Mouse (Mus musculus): ENCODE data around the gene Heatr5b. TPM values are rescaled to one million over a fixed set of nuclear protein-coding genes. Genes with fewer than 3 reads are reported as not detected.
"Not testable (repeated sequence)": the region's sequence is repeated elsewhere in the genome, so short reads cannot be mapped to it uniquely, and the experiment has no call there.

Gene Heatr5b
- polyA plus RNA-seq, 1 experiment from 2014 or later = 14.2 TPM

DNA sequence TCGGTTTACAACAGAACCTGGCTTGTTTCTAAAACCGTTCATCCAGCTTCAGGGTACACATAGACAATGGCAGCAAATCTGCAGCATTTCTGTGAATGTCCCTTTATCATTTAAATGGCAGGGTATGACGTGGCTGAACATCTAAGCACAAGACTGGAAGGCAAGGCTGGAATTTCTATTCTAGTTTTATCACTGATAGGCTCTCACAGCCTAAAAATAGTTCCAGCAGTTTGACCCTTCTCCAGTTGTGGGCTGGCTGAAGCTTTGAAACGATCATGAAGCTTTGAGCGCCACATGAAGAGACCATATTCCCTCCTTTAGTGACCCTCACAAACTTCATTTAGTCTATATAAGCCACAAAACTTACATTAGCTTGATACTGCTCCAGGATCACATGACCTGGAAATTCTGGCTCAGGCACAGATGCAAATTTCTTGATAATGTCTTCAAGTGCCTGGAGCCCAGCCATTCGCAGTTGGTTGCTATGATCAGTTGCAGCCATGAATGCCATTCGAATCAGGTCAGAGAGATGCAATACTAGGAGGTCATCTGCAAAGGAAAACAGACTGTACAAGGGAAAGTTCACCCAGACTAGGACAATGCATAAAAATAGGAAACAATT lies 44.0 kb downstream of the Heatr5b start:
- DNase-seq (ENCODE audit: low spot score) (no peak), ATAC-seq (replicated peaks; ENCODE audit: insufficient number of reproducible peaks, low FRiP score, low TSS enrichment, low read depth) (no peak)
- H3K36me3 ChIP-seq (replicated peaks; ENCODE audit: control insufficient read depth, insufficient read depth, low read depth, low read length) = no peaks in the 10 kb centered on the region; the same call in none of the 2 replicates
- 91% methylated on average over 7 of the region's 7 CpGs for WGBS
- no peak overlapping the region for H3K4me2 ChIP-seq (ENCODE audit: low read depth, low read length)
- no peak overlapping the region for H3K9ac ChIP-seq (replicated peaks; ENCODE audit: low read length)
- no peak overlapping the region for H3K4me3 ChIP-seq (ENCODE audit: low read depth, low read length)
- no peaks in the 10 kb centered on the region for H3K9me3 ChIP-seq (replicated peaks; ENCODE audit: control insufficient read depth, low read length)
- H3K27me3 ChIP-seq (ENCODE audit: control insufficient read depth, insufficient read depth, low read length) = no peaks in the 10 kb centered on the region
- H3K4me1 ChIP-seq (ENCODE audit: control insufficient read depth, insufficient read depth, low read length) = no peaks in the 10 kb centered on the region
- no peak overlapping the region for H3K27ac ChIP-seq (replicated peaks; ENCODE audit: low read depth, low read length)

DNA sequence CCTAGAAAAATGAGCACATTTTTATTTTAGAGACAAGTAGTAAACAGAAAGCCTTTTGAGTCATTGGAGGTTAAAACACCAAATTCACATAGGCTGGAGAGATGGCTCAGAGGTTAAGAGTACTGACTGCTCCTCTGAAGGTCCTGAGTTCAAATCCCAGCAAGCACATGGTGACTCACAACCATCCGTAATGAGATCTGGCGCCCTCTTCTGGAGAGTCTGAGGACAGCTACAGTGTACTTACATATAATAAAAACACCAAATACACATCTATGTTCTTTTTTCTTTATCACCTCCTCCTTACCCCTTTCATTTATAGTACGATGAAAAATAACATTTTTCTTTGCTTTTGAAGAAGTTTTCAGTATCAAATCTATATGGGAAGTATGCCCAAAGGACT lies 46.9 kb downstream of the Heatr5b start:
- WGBS = 69% methylated on average over 3 of the region's 3 CpGs
- H3K4me1 ChIP-seq (ENCODE audit: control insufficient read depth, insufficient read depth, low read length); H3K27me3 ChIP-seq (ENCODE audit: control insufficient read depth, insufficient read depth, low read length); DNase-seq (ENCODE audit: low spot score); H3K9ac ChIP-seq (replicated peaks; ENCODE audit: low read length); ATAC-seq (replicated peaks; ENCODE audit: insufficient number of reproducible peaks, low FRiP score, low TSS enrichment, low read depth); H3K4me3 ChIP-seq (ENCODE audit: low read depth, low read length); H3K36me3 ChIP-seq (replicated peaks; ENCODE audit: control insufficient read depth, insufficient read depth, low read depth, low read length); H3K27ac ChIP-seq (replicated peaks; ENCODE audit: low read depth, low read length); H3K4me2 ChIP-seq (ENCODE audit: low read depth, low read length); H3K9me3 ChIP-seq (replicated peaks; ENCODE audit: control insufficient read depth, low read length): not testable (repeated sequence)

GRCm38 (mm10) chr17:78778765-78779164 lies 56.4 kb downstream of the Heatr5b start:
- no peaks in the 10 kb centered on the region for H3K27me3 ChIP-seq (ENCODE audit: control insufficient read depth, insufficient read depth, low read length)
- H3K9me3 ChIP-seq (replicated peaks; ENCODE audit: control insufficient read depth, low read length) = no peaks in the 10 kb centered on the region
- ATAC-seq (replicated peaks; ENCODE audit: insufficient number of reproducible peaks, low FRiP score, low TSS enrichment, low read depth) = no peak
- H3K27ac ChIP-seq (replicated peaks; ENCODE audit: low read depth, low read length) = no peak overlapping the region
- DNase-seq (ENCODE audit: low spot score) = no peak
- no peak overlapping the region for H3K9ac ChIP-seq (replicated peaks; ENCODE audit: low read length)
- 82% methylated on average over 1 of the region's 1 CpGs for WGBS
- H3K4me3 ChIP-seq (ENCODE audit: low read depth, low read length) = no peak overlapping the region
- no peak overlapping the region for H3K4me2 ChIP-seq (ENCODE audit: low read depth, low read length)
- no peaks in the 10 kb centered on the region for H3K4me1 ChIP-seq (ENCODE audit: control insufficient read depth, insufficient read depth, low read length)
- H3K36me3 ChIP-seq (replicated peaks; ENCODE audit: control insufficient read depth, insufficient read depth, low read depth, low read length) = no peaks in the 10 kb centered on the region

DNA sequence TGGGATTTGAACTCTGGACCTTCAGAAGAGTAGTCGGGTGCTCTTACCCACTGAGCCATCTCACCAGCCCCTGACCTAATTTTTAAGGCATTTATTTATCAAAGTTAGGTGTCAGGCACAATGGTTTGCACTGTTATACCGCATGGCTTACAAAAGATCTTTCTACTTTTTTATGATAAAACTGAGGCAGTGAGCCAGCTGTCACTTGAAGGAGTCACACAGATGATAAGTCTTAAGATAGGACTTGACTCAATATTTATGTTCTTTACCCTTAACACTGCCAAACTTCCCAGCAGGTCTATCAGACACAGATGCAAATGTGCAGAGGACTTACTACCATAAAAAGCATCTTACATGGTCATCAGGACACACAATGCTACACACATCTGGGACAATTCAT lies 62.8 kb downstream of the Heatr5b start:
- Histone ChIP-seq H3K9ac (replicated peaks; ENCODE audit: low read length) (no peak overlapping the region), H3K4me3 (ENCODE audit: low read depth, low read length) (no peak overlapping the region), H3K9me3 (replicated peaks; ENCODE audit: control insufficient read depth, low read length) (no peaks in the 10 kb centered on the region), H3K27ac (replicated peaks; ENCODE audit: low read depth, low read length) (no peak overlapping the region), H3K4me2 (ENCODE audit: low read depth, low read length) (no peak overlapping the region), H3K27me3 (ENCODE audit: control insufficient read depth, insufficient read depth, low read length) (no peaks in the 10 kb centered on the region), H3K36me3 (replicated peaks; ENCODE audit: control insufficient read depth, insufficient read depth, low read depth, low read length) (no peaks in the 10 kb centered on the region), H3K4me1 (ENCODE audit: control insufficient read depth, insufficient read depth, low read length) (no peaks in the 10 kb centered on the region)
- no peak for ATAC-seq (replicated peaks; ENCODE audit: insufficient number of reproducible peaks, low FRiP score, low TSS enrichment, low read depth)
- WGBS = 88% methylated on average over 2 of the region's 2 CpGs
- no peak for DNase-seq (ENCODE audit: low spot score)

DNA sequence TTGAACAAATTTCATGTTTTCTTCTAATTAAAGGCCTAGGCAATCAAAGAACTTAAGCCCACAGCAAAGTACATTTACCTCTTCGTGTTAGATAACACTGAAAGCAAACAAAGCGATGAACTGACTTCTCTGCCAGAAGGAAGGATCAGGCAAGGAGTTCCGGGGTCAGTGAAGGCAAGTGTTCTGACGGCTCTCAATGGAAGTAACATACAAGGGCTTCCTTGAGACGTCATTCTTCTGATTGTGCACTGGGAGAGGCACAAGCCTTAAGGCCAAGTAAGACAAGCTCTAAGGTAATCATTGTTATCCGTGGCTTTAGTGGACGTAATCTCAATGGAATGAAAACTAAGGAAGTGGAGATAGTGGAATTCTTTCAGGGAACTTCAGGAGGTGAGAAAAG lies 64.2 kb downstream of the Heatr5b start:
- H3K9me3 ChIP-seq (replicated peaks; ENCODE audit: control insufficient read depth, low read length) = no peaks in the 10 kb centered on the region
- no peaks in the 10 kb centered on the region for H3K27me3 ChIP-seq (ENCODE audit: control insufficient read depth, insufficient read depth, low read length)
- no peak for ATAC-seq (replicated peaks; ENCODE audit: insufficient number of reproducible peaks, low FRiP score, low TSS enrichment, low read depth)
- 60% methylated on average over 7 of the region's 7 CpGs for WGBS
- no peaks in the 10 kb centered on the region for H3K4me1 ChIP-seq (ENCODE audit: control insufficient read depth, insufficient read depth, low read length)
- H3K36me3 ChIP-seq (replicated peaks; ENCODE audit: control insufficient read depth, insufficient read depth, low read depth, low read length) = no peaks in the 10 kb centered on the region
- H3K4me3 ChIP-seq (ENCODE audit: low read depth, low read length) = no peak overlapping the region
- H3K9ac ChIP-seq (replicated peaks; ENCODE audit: low read length) = no peak overlapping the region
- DNase-seq (ENCODE audit: low spot score) = no peak
- H3K27ac ChIP-seq (replicated peaks; ENCODE audit: low read depth, low read length) = no peak overlapping the region
- H3K4me2 ChIP-seq (ENCODE audit: low read depth, low read length) = no peak overlapping the region

GRCm38 (mm10) chr17:78769341-78769740 lies 65.8 kb downstream of the Heatr5b start:
- H3K9me3 ChIP-seq (replicated peaks; ENCODE audit: control insufficient read depth, low read length) = no peaks in the 10 kb centered on the region
- H3K9ac ChIP-seq (replicated peaks; ENCODE audit: low read length) = no peak overlapping the region
- no peak for DNase-seq (ENCODE audit: low spot score)
- H3K27me3 ChIP-seq (ENCODE audit: control insufficient read depth, insufficient read depth, low read length) = no peaks in the 10 kb centered on the region
- no peak for ATAC-seq (replicated peaks; ENCODE audit: insufficient number of reproducible peaks, low FRiP score, low TSS enrichment, low read depth)
- no peaks in the 10 kb centered on the region for H3K4me1 ChIP-seq (ENCODE audit: control insufficient read depth, insufficient read depth, low read length)
- 80% methylated on average over 3 of the region's 3 CpGs for WGBS
- no peak overlapping the region for H3K27ac ChIP-seq (replicated peaks; ENCODE audit: low read depth, low read length)
- no peak overlapping the region for H3K4me2 ChIP-seq (ENCODE audit: low read depth, low read length)
- H3K36me3 ChIP-seq (replicated peaks; ENCODE audit: control insufficient read depth, insufficient read depth, low read depth, low read length) = no peaks in the 10 kb centered on the region
- H3K4me3 ChIP-seq (ENCODE audit: low read depth, low read length) = no peak overlapping the region

DNA sequence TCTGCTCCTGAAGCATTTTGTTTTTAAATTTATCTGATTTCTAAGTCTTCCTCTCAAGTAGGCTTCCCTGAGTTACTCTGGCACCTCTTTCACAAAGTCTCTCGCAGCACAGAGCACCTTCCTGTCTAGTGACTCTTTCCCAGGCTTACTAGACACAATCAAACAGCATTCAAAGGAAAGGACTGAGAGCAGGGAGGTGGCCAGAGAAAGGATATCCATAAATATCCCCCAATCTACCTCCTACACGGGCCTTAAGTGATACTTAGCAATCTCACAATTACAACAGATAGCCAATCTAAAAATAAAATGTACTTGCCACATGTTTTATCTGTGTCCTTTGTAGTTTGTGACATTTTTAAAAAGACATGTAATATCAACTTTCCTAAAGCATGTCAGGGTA lies 66.2 kb downstream of the Heatr5b start:
- no peaks in the 10 kb centered on the region for H3K36me3 ChIP-seq (replicated peaks; ENCODE audit: control insufficient read depth, insufficient read depth, low read depth, low read length)
- H3K27ac ChIP-seq (replicated peaks; ENCODE audit: low read depth, low read length) = no peak overlapping the region
- ATAC-seq (replicated peaks; ENCODE audit: insufficient number of reproducible peaks, low FRiP score, low TSS enrichment, low read depth) = no peak
- no peak overlapping the region for H3K4me3 ChIP-seq (ENCODE audit: low read depth, low read length)
- DNase-seq (ENCODE audit: low spot score) = no peak
- H3K27me3 ChIP-seq (ENCODE audit: control insufficient read depth, insufficient read depth, low read length) = no peaks in the 10 kb centered on the region
- 85% methylated on average over 2 of the region's 2 CpGs for WGBS
- no peaks in the 10 kb centered on the region for H3K9me3 ChIP-seq (replicated peaks; ENCODE audit: control insufficient read depth, low read length)
- no peak overlapping the region for H3K9ac ChIP-seq (replicated peaks; ENCODE audit: low read length)
- H3K4me2 ChIP-seq (ENCODE audit: low read depth, low read length) = no peak overlapping the region
- H3K4me1 ChIP-seq (ENCODE audit: control insufficient read depth, insufficient read depth, low read length) = no peaks in the 10 kb centered on the region

DNA sequence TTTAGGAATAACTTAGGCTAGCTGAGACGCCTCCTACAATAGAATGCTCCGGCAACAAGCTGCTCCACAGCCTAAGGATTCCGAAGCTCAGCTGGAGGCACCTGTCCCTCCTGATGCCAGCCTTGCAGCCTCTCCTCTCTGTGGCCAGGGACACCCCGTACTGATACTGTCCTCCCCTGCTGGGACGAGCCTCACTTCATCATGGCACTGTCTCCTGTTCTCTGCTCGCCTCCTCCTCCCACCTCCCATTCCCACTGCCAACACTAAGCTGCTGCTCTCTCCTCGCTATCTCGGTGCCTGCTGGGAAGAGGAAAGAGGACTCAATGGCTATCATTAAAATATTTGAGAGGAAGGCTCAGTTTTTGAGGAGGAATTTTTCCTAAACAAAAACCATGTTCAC lies 67.6 kb downstream of the Heatr5b start:
- no peak for ATAC-seq (replicated peaks; ENCODE audit: insufficient number of reproducible peaks, low FRiP score, low TSS enrichment, low read depth)
- WGBS = 76% methylated on average over 8 of the region's 8 CpGs
- no peak overlapping the region for H3K9ac ChIP-seq (replicated peaks; ENCODE audit: low read length)

More for the DNA sequence above, 67.6 kb downstream of the Heatr5b start:
- Histone ChIP-seq H3K4me3 (ENCODE audit: low read depth, low read length) (no peak overlapping the region), H3K4me1 (ENCODE audit: control insufficient read depth, insufficient read depth, low read length) (no peaks in the 10 kb centered on the region), H3K9me3 (replicated peaks; ENCODE audit: control insufficient read depth, low read length) (no peaks in the 10 kb centered on the region), H3K27me3 (ENCODE audit: control insufficient read depth, insufficient read depth, low read length) (no peaks in the 10 kb centered on the region), H3K36me3 (replicated peaks; ENCODE audit: control insufficient read depth, insufficient read depth, low read depth, low read length) (no peaks in the 10 kb centered on the region), H3K27ac (replicated peaks; ENCODE audit: low read depth, low read length) (no peak overlapping the region), H3K4me2 (ENCODE audit: low read depth, low read length) (no peak overlapping the region)
- no peak for DNase-seq (ENCODE audit: low spot score)
